Mouse (Mus musculus): ENCODE measurements around the gene Fam178b.

Gene Fam178b

GRCm38 (mm10) chr1:36586288-36586687, 96.7 kb downstream of the Fam178b start:
- no peak for DNase-seq (ENCODE audit: low read depth)

GRCm38 (mm10) chr1:36583408-36584116, 99.4 kb downstream of the Fam178b start:
- no peak for DNase-seq (ENCODE audit: low read depth)

- no peak for DNase-seq (ENCODE audit: low read depth)
Measured at GRCm38 (mm10) chr1:36582211-36582610, 100.8 kb downstream of the Fam178b start.

- no peak for DNase-seq (ENCODE audit: low read depth)
Measured at GRCm38 (mm10) chr1:36581260-36581659, 101.7 kb downstream of the Fam178b start.

GRCm38 (mm10) chr1:36580384-36581207, 102.4 kb downstream of the Fam178b start:
- no peak for DNase-seq (ENCODE audit: low read depth)

GRCm38 (mm10) chr1:36579974-36580383, 103.0 kb downstream of the Fam178b start:
- no peak for DNase-seq (ENCODE audit: low read depth)

GRCm38 (mm10) chr1:36576991-36577675, 105.8 kb downstream of the Fam178b start:
- no peak for DNase-seq (ENCODE audit: low read depth)

GRCm38 (mm10) chr1:36575347-36575746, 107.6 kb downstream of the Fam178b start:
- DNase-seq (ENCODE audit: low read depth) = no peak

- DNase-seq (ENCODE audit: low read depth) = no peak
Measured at GRCm38 (mm10) chr1:36574196-36574955, 108.6 kb downstream of the Fam178b start.

GRCm38 (mm10) chr1:36573524-36573923, 109.5 kb downstream of the Fam178b start:
- DNase-seq (ENCODE audit: low read depth) = no peak

GRCm38 (mm10) chr1:36572709-36573108, 110.3 kb downstream of the Fam178b start:
- no peak for DNase-seq (ENCODE audit: low read depth)

GRCm38 (mm10) chr1:36572140-36572700, 110.8 kb downstream of the Fam178b start:
- DNase-seq (ENCODE audit: low read depth) = no peak

- DNase-seq (ENCODE audit: low read depth) = no peak
Measured at GRCm38 (mm10) chr1:36571627-36572026, 111.4 kb downstream of the Fam178b start.

GRCm38 (mm10) chr1:36570320-36570719, 112.7 kb downstream of the Fam178b start:
- DNase-seq (ENCODE audit: low read depth) = no peak

- DNase-seq (ENCODE audit: low read depth) = no peak
Measured at GRCm38 (mm10) chr1:36569694-36570276, 113.2 kb downstream of the Fam178b start.

- DNase-seq (ENCODE audit: low read depth) = no peak
Measured at GRCm38 (mm10) chr1:36568776-36569175, 114.2 kb downstream of the Fam178b start.

- DNase-seq (ENCODE audit: low read depth) = no peak
Measured at GRCm38 (mm10) chr1:36567818-36568603, 115.0 kb downstream of the Fam178b start.

- DNase-seq (ENCODE audit: low read depth) = no peak
Measured at GRCm38 (mm10) chr1:36566425-36566824, 116.6 kb downstream of the Fam178b start.

- DNase-seq (ENCODE audit: low read depth) = no peak
Measured at GRCm38 (mm10) chr1:36564101-36564500, 118.9 kb downstream of the Fam178b start.

- DNase-seq (ENCODE audit: low read depth) = no peak
Measured at GRCm38 (mm10) chr1:36563632-36564031, 119.4 kb downstream of the Fam178b start.
